Mouse (Mus musculus) liver, embryonic 14.5 days (tissue): ENCODE results near the gene Dll4. TPM values are rescaled to one million over a fixed set of nuclear protein-coding genes. Genes with fewer than 3 reads are reported as not detected.

ENCODE experiments used
- ATAC-seq: fragments of 200-750 bp; cut with Nextera tagmentation; 2 replicates; pipeline ENCODE4 v1.8.0; 2017; ENCODE audit warnings: moderate number of reproducible peaks, mild to moderate bottlenecking, moderate library complexity; ENCODE audit not compliant: insufficient read depth
- DNase-seq, 3 experiments: peaks; one replicate each; pipeline ENCODE4 v3.0.0-alpha.2; 2012 to 2013; ENCODE audit warnings: low read depth in 3 of 3, low spot score in 3 of 3
- H3K27ac ChIP-seq: fragments of 300-500 bp; sonication (generic); 2 replicates; pipeline ENCODE4 v1.5.1; 2014; ENCODE audit warnings: moderate library complexity, mild to moderate bottlenecking, control low read depth, inconsistent platforms
- H3K27me3 ChIP-seq: fragments of 300-500 bp; sonication (generic); 2 replicates; pipeline ENCODE4 v1.6.1; 2014; ENCODE audit warnings: mild to moderate bottlenecking, low read length, moderate library complexity; ENCODE audit not compliant: control insufficient read depth, insufficient read depth
- H3K36me3 ChIP-seq: fragments of 300-500 bp; sonication (generic); replicated peaks from 2 replicates; pipeline ENCODE4 v1.6.1; 2014; ENCODE audit warnings: low read depth; ENCODE audit not compliant: control insufficient read depth, insufficient read depth
- H3K4me1 ChIP-seq, 2 experiments: fragments of 200-500 bp in 1 of 2; fragments of 300-500 bp in 1 of 2; sonication (generic) in 1 of 2; replicated peaks; 2 replicates each; pipeline ENCODE4 v1.6.1; 2012 to 2014; ENCODE audit warnings: antibody characterized with exemption in 1 of 2, inconsistent platforms in 1 of 2, low read length in 1 of 2; ENCODE audit not compliant: control insufficient read depth in 2 of 2, insufficient read depth in 2 of 2
- H3K4me2 ChIP-seq: fragments of 300-500 bp; sonication (generic); 2 replicates; pipeline ENCODE4 v1.6.1; 2014; ENCODE audit warnings: low read depth, mild to moderate bottlenecking, control low read depth, moderate library complexity
- H3K4me3 ChIP-seq, 2 experiments: fragments of 200-500 bp in 1 of 2; fragments of 300-500 bp in 1 of 2; sonication (generic) in 1 of 2; 2 replicates each; pipeline ENCODE4 v1.5.1; 2012 to 2014; ENCODE audit warnings: low read depth in 2 of 2, low read length in 2 of 2, mild to moderate bottlenecking in 2 of 2, control low read depth in 1 of 2, inconsistent platforms in 1 of 2, moderate library complexity in 1 of 2; ENCODE audit not compliant: insufficient read depth in 1 of 2
- H3K9ac ChIP-seq: fragments of 300-500 bp; sonication (generic); replicated peaks from 2 replicates; pipeline ENCODE4 v1.6.1; 2014; ENCODE audit warnings: mild to moderate bottlenecking, control low read depth, moderate library complexity
- H3K9me3 ChIP-seq: fragments of 300-500 bp; sonication (generic); 2 replicates; pipeline ENCODE4 v1.6.1; 2016; ENCODE audit warnings: low read length, mixed read lengths; ENCODE audit not compliant: control insufficient read depth
- CTCF ChIP-seq: IDR thresholded peaks from 2 replicates; pipeline ENCODE4 v1.5.1; 2016; ENCODE audit warnings: antibody characterized with exemption, low read depth, control low read depth
- EP300 ChIP-seq: IDR thresholded peaks from 2 replicates; pipeline ENCODE4 v1.6.1; 2016; ENCODE audit warnings: antibody characterized with exemption, low read depth
- WGBS: fragments of 180-500 bp; shearing (Covaris S2); extraction: QIAGEN DNeasy Blood & Tissue Kit; methylation state at CpG from one replicate; pipeline ENCODE4 v1.1.7; 2014; ENCODE audit not compliant: insufficient replicate concordance; 5-methylcytosine and 5-hydroxymethylcytosine counted together
- polyA plus RNA-seq, 2 experiments: library from polyadenylated mRNA; depleted of rRNA in 1 of 2; stranded (reverse) in 1 of 2; unstranded in 1 of 2; fragments of >200 nt; fragmentation: Nextera tagmentation in 1 of 2; extraction: Ambion mirVana in 1 of 2; gene quantifications; 2 replicates each; pipeline versions ENCODE4 v1.2.1 to v1.2.3; 2012 to 2014

Gene Dll4
- polyA plus RNA-seq, 2 experiments = 0.86 to 1.4 TPM

- 79% methylated on average over 3 of the region's 3 CpGs for WGBS
- H3K4me2 ChIP-seq = no peak overlapping the region
- H3K9me3 ChIP-seq = no peaks in the 10 kb centered on the region
- H3K9ac ChIP-seq = no peak overlapping the region
- ATAC-seq (no peak), DNase-seq (no peak)
- H3K27ac ChIP-seq = no peak overlapping the region
- TF ChIP-seq EP300 = no peak
- TF ChIP-seq CTCF = no peak
- peaks cover 0 to 4% of the 10 kb centered on the region in 2 experiments; a peak in 3 of 4 replicates for H3K4me1 ChIP-seq
- H3K36me3 ChIP-seq = no peaks in the 10 kb centered on the region
- peaks cover 12% of the 10 kb centered on the region for H3K27me3 ChIP-seq
- no peak overlapping the region for H3K4me3 ChIP-seq
These were observed 29.5 kb downstream of the Dll4 start for GRCm38 (mm10) chr2:119355089-119355488.

- DNase-seq (no peak), ATAC-seq (no peak)
- H3K27me3 ChIP-seq = peaks cover 10% of the 10 kb centered on the region
- no peak overlapping the region for H3K4me2 ChIP-seq
- H3K4me3 ChIP-seq = no peak overlapping the region
- peaks cover 0 to 4% of the 10 kb centered on the region in 2 experiments; a peak in 3 of 4 replicates for H3K4me1 ChIP-seq
- 52% methylated on average over 7 of the region's 7 CpGs for WGBS
- no peak for TF ChIP-seq EP300
- no peak; the same call in 1 of the 2 replicates for TF ChIP-seq CTCF
- H3K9ac ChIP-seq = no peak overlapping the region
- no peaks in the 10 kb centered on the region for H3K36me3 ChIP-seq
- no peaks in the 10 kb centered on the region for H3K9me3 ChIP-seq
- no peak overlapping the region for H3K27ac ChIP-seq
These were observed 30.1 kb downstream of the Dll4 start for GRCm38 (mm10) chr2:119355651-119356050.

GRCm38 (mm10) chr2:119356310-119356709 lies 30.7 kb downstream of the Dll4 start:
- H3K9me3 ChIP-seq = no peaks in the 10 kb centered on the region
- H3K4me3 ChIP-seq = no peak overlapping the region
- no peak for ATAC-seq
- H3K27ac ChIP-seq = no peak overlapping the region
- H3K27me3 ChIP-seq = peaks cover 3% of the 10 kb centered on the region
- H3K4me2 ChIP-seq = no peak overlapping the region
- TF ChIP-seq CTCF (no peak), EP300 (no peak)
- DNase-seq = no peak
- H3K9ac ChIP-seq = no peak overlapping the region
- H3K4me1 ChIP-seq = peaks cover 0 to 4% of the 10 kb centered on the region in 2 experiments; a peak in 2 of 4 replicates
- no peaks in the 10 kb centered on the region for H3K36me3 ChIP-seq

- 48% methylated on average over 5 of the region's 5 CpGs for WGBS
- ATAC-seq = no peak
- TF ChIP-seq EP300 (no peak), CTCF (no peak)
These were observed 31.2 kb downstream of the Dll4 start for GRCm38 (mm10) chr2:119356805-119357204.

GRCm38 (mm10) chr2:119358249-119358648 lies 32.7 kb downstream of the Dll4 start:
- no peak overlapping the region for H3K4me3 ChIP-seq
- no peak for ATAC-seq
- no peak for DNase-seq
- H3K9me3 ChIP-seq = no peaks in the 10 kb centered on the region
- no peak overlapping the region for H3K4me2 ChIP-seq
- no peak overlapping the region for H3K27ac ChIP-seq
- H3K4me1 ChIP-seq = peaks cover 0 to 4% of the 10 kb centered on the region in 2 experiments; a peak in 2 of 4 replicates
- TF ChIP-seq EP300 = no peak
- no peak for TF ChIP-seq CTCF
- 46% methylated on average over 6 of the region's 6 CpGs for WGBS
- H3K36me3 ChIP-seq = no peaks in the 10 kb centered on the region
- H3K9ac ChIP-seq = no peak overlapping the region
- no peaks in the 10 kb centered on the region for H3K27me3 ChIP-seq

More at GRCm38 (mm10) chr2:119356805-119357204, 31.2 kb downstream of the Dll4 start:
- no peak overlapping the region for H3K9ac ChIP-seq
- H3K4me3 ChIP-seq = no peak overlapping the region
- H3K27me3 ChIP-seq = no peaks in the 10 kb centered on the region
- no peaks in the 10 kb centered on the region for H3K9me3 ChIP-seq
- H3K27ac ChIP-seq = no peak overlapping the region
- no peak for DNase-seq
- H3K4me2 ChIP-seq = no peak overlapping the region
- no peaks in the 10 kb centered on the region for H3K36me3 ChIP-seq
- H3K4me1 ChIP-seq = peaks cover 0 to 4% of the 10 kb centered on the region in 2 experiments; a peak in 2 of 4 replicates
